Mouse (Mus musculus): ENCODE measurements around the gene Tnfsf9. TPM values are rescaled to one million over a fixed set of nuclear protein-coding genes. Genes with fewer than 3 reads are reported as not detected.

Tnfsf9 gene
- polyA plus RNA-seq, 1 experiment from 2014 or later: 5.6 TPM

DNA sequence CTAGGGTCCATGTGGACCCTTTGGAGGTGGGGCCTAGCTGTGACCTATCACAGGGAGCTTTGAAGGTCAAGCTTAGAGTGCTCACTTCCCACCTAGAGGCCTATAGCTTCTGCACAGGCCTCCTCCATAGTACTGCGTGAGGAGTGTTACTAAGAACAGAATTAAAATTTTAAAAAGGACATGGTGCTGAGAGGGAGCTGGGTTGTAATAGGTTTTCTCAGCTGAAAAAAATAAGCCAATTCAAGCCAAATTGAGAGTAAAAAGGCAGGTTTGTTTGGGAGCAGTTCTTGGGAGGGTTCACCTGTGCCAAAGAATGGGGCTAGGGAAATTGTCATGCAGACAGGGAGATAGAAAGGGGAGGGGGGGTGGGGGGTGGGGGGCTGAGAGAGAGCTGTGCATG lies 40.0 kb downstream of the Tnfsf9 start:
- Histone ChIP-seq H3K27ac (replicated peaks; ENCODE audit: low read depth, low read length) (no peak overlapping the region), H3K9me3 (replicated peaks; ENCODE audit: control insufficient read depth, low read length) (no peaks in the 10 kb centered on the region), H3K4me3 (ENCODE audit: low read depth, low read length) (no peak overlapping the region), H3K36me3 (replicated peaks; ENCODE audit: control insufficient read depth, insufficient read depth, low read depth, low read length) (no peaks in the 10 kb centered on the region), H3K4me2 (ENCODE audit: low read depth, low read length) (no peak overlapping the region), H3K4me1 (ENCODE audit: control insufficient read depth, insufficient read depth, low read length) (no peaks in the 10 kb centered on the region), H3K9ac (replicated peaks; ENCODE audit: low read length) (no peak overlapping the region), H3K27me3 (ENCODE audit: control insufficient read depth, insufficient read depth, low read length) (peaks cover 23% of the 10 kb centered on the region)
- DNase-seq (ENCODE audit: low spot score) (no peak), ATAC-seq (replicated peaks; ENCODE audit: insufficient number of reproducible peaks, low FRiP score, low TSS enrichment, low read depth) (no peak)
- 68% methylated on average over 1 of the region's 1 CpGs for WGBS

- no peaks in the 10 kb centered on the region for H3K4me1 ChIP-seq (ENCODE audit: control insufficient read depth, insufficient read depth, low read length)
- H3K36me3 ChIP-seq (replicated peaks; ENCODE audit: control insufficient read depth, insufficient read depth, low read depth, low read length): no peaks in the 10 kb centered on the region
- no peak overlapping the region for H3K4me3 ChIP-seq (ENCODE audit: low read depth, low read length)
- no peak for DNase-seq (ENCODE audit: low spot score)
- peaks cover 29% of the 10 kb centered on the region for H3K27me3 ChIP-seq (ENCODE audit: control insufficient read depth, insufficient read depth, low read length)
- no peak overlapping the region for H3K4me2 ChIP-seq (ENCODE audit: low read depth, low read length)
- WGBS: 63% methylated on average over 4 of the region's 4 CpGs
- no peak for ATAC-seq (replicated peaks; ENCODE audit: insufficient number of reproducible peaks, low FRiP score, low TSS enrichment, low read depth)
- H3K27ac ChIP-seq (replicated peaks; ENCODE audit: low read depth, low read length): no peak overlapping the region
- H3K9me3 ChIP-seq (replicated peaks; ENCODE audit: control insufficient read depth, low read length): no peaks in the 10 kb centered on the region
- H3K9ac ChIP-seq (replicated peaks; ENCODE audit: low read length): no peak overlapping the region
Measured at GRCm38 (mm10) chr17:57148343-57148742, 43.2 kb downstream of the Tnfsf9 start.

DNA sequence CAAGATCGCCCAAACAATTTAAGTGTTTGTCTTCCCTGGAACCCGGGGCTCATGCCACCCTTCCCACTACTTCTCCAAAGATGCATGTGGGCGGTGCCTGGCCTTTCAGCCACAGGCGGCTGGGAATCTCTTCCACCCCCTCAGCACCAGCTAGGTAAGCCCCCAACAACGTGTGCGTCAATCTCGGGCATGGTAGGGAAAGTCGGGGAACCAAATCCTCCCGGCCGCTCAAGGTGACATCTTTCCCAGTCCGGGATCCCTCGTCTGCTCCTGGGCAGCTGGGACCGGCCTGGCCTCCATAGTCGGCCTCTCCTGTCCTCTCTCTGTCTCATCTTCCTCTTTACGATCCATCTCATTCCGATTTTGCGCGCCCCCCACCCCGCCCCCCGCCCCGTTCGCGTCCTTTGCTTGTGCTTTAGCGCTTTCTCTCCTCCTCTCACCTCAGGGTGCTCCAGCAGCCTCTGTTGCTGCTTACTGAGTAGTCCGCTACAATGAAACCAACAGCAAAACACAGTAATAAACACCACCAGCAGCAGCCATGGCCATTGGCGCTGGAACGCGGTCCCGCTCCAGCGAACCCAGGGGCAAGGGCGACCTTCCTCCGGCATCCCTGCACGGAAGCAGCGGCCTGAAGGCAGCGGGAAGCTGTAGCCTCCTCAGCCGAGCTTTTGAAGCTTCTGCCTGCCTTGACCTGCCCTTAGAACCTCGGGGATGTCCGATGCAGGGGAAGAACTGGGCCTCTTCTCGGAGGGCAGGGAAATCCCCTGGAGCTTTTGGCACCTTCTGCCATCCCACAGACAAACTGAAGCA lies 44.1 kb downstream of the Tnfsf9 start, which contains the start of gene Cd70:
Cd70 (minus strand) TSS at position 784 of the 810 bp plus-strand sequence.
- Histone ChIP-seq H3K27me3 (ENCODE audit: control insufficient read depth, insufficient read depth, low read length) (peaks cover 29% of the 10 kb centered on the region), H3K4me3 (ENCODE audit: low read depth, low read length) (peak within 1 kb of the TSS; percentile 13), H3K4me1 (ENCODE audit: control insufficient read depth, insufficient read depth, low read length) (no peaks in the 10 kb centered on the region), H3K9me3 (replicated peaks; ENCODE audit: control insufficient read depth, low read length) (no peaks in the 10 kb centered on the region), H3K4me2 (ENCODE audit: low read depth, low read length) (peak within 1 kb of the TSS; percentile 45), H3K9ac (replicated peaks; ENCODE audit: low read length) (peak within 1 kb of the TSS; percentile 26), H3K27ac (replicated peaks; ENCODE audit: low read depth, low read length) (no peak within 1 kb of the TSS), H3K36me3 (replicated peaks; ENCODE audit: control insufficient read depth, insufficient read depth, low read depth, low read length) (no peaks in the 10 kb centered on the region)
- 1% methylated on average over 39 of the region's 39 CpGs for WGBS
- peak; percentile 13 for DNase-seq (ENCODE audit: low spot score)
- ATAC-seq (replicated peaks; ENCODE audit: insufficient number of reproducible peaks, low FRiP score, low TSS enrichment, low read depth): no peak

- H3K4me1 ChIP-seq (ENCODE audit: control insufficient read depth, insufficient read depth, low read length): no peaks in the 10 kb centered on the region
- H3K4me2 ChIP-seq (ENCODE audit: low read depth, low read length): no peak overlapping the region
- no peak overlapping the region for H3K4me3 ChIP-seq (ENCODE audit: low read depth, low read length)
- peaks cover 25% of the 10 kb centered on the region for H3K27me3 ChIP-seq (ENCODE audit: control insufficient read depth, insufficient read depth, low read length)
- no peaks in the 10 kb centered on the region for H3K36me3 ChIP-seq (replicated peaks; ENCODE audit: control insufficient read depth, insufficient read depth, low read depth, low read length)
- no peaks in the 10 kb centered on the region for H3K9me3 ChIP-seq (replicated peaks; ENCODE audit: control insufficient read depth, low read length)
- H3K9ac ChIP-seq (replicated peaks; ENCODE audit: low read length): no peak overlapping the region
- 90% methylated on average over 6 of the region's 6 CpGs for WGBS
- DNase-seq (ENCODE audit: low spot score): no peak
- ATAC-seq (replicated peaks; ENCODE audit: insufficient number of reproducible peaks, low FRiP score, low TSS enrichment, low read depth): no peak
- no peak overlapping the region for H3K27ac ChIP-seq (replicated peaks; ENCODE audit: low read depth, low read length)
Measured at GRCm38 (mm10) chr17:57153006-57153405, 47.9 kb downstream of the Tnfsf9 start.

GRCm38 (mm10) chr17:57153787-57154186 lies 48.7 kb downstream of the Tnfsf9 start:
- Histone ChIP-seq H3K36me3 (replicated peaks; ENCODE audit: control insufficient read depth, insufficient read depth, low read depth, low read length) (no peaks in the 10 kb centered on the region), H3K4me3 (ENCODE audit: low read depth, low read length) (no peak overlapping the region), H3K27ac (replicated peaks; ENCODE audit: low read depth, low read length) (no peak overlapping the region), H3K4me1 (ENCODE audit: control insufficient read depth, insufficient read depth, low read length) (no peaks in the 10 kb centered on the region), H3K9me3 (replicated peaks; ENCODE audit: control insufficient read depth, low read length) (no peaks in the 10 kb centered on the region), H3K9ac (replicated peaks; ENCODE audit: low read length) (no peak overlapping the region), H3K27me3 (ENCODE audit: control insufficient read depth, insufficient read depth, low read length) (peaks cover 18% of the 10 kb centered on the region), H3K4me2 (ENCODE audit: low read depth, low read length) (no peak overlapping the region)
- DNase-seq (ENCODE audit: low spot score): no peak
- ATAC-seq (replicated peaks; ENCODE audit: insufficient number of reproducible peaks, low FRiP score, low TSS enrichment, low read depth): no peak
- WGBS: 87% methylated on average over 4 of the region's 4 CpGs

Other genes with a start within 250 kb of the Tnfsf9 start
- gene Acsbg2, start 230.9 kb upstream of the Tnfsf9 start, polyA plus RNA-seq (2014; fragmentation: Nextera tagmentation; extraction: Ambion mirVana): not detected in 2 replicates
- gene 1700061G19Rik, start 229.8 kb upstream of the Tnfsf9 start, polyA plus RNA-seq (2014; fragmentation: Nextera tagmentation; extraction: Ambion mirVana): 0.13 and 0.22 TPM in 2 replicates
- 26.8 and 27.2 TPM in 2 replicates for gene Mllt1, start 169.9 kb upstream of the Tnfsf9 start, polyA plus RNA-seq (2014; fragmentation: Nextera tagmentation; extraction: Ambion mirVana)
- gene Acer1, start 123.2 kb upstream of the Tnfsf9 start, polyA plus RNA-seq (2014; fragmentation: Nextera tagmentation; extraction: Ambion mirVana): not detected in 2 replicates
- 148 and 159 TPM in 2 replicates for gene Clpp, start 115.0 kb upstream of the Tnfsf9 start, polyA plus RNA-seq (2014; fragmentation: Nextera tagmentation; extraction: Ambion mirVana)
- 39.5 and 40.2 TPM in 2 replicates for gene Alkbh7, start 108.0 kb upstream of the Tnfsf9 start, polyA plus RNA-seq (2014; fragmentation: Nextera tagmentation; extraction: Ambion mirVana)
- not detected in 2 replicates for gene Pspn, start 105.3 kb upstream of the Tnfsf9 start, polyA plus RNA-seq (2014; fragmentation: Nextera tagmentation; extraction: Ambion mirVana)
- 70.1 and 71.1 TPM in 2 replicates for gene Gtf2f1, start 94.0 kb upstream of the Tnfsf9 start, polyA plus RNA-seq (2014; fragmentation: Nextera tagmentation; extraction: Ambion mirVana)
- 0.18 TPM in 1 of 2 replicates, not detected in the other for gene Gm17949, start 93.9 kb upstream of the Tnfsf9 start, polyA plus RNA-seq (2014; fragmentation: Nextera tagmentation; extraction: Ambion mirVana)
- 38.7 and 40.0 TPM in 2 replicates for gene Khsrp, start 73.8 kb upstream of the Tnfsf9 start, polyA plus RNA-seq (2014; fragmentation: Nextera tagmentation; extraction: Ambion mirVana)
- gene Slc25a41, start 63.7 kb upstream of the Tnfsf9 start, polyA plus RNA-seq (2014; fragmentation: Nextera tagmentation; extraction: Ambion mirVana): not detected in 2 replicates
- gene Crb3, start 46.2 kb upstream of the Tnfsf9 start, polyA plus RNA-seq (2014; fragmentation: Nextera tagmentation; extraction: Ambion mirVana): 5.1 and 5.3 TPM in 2 replicates
- 7.1 and 7.3 TPM in 2 replicates for gene Slc25a23, start 45.5 kb upstream of the Tnfsf9 start, polyA plus RNA-seq (2014; fragmentation: Nextera tagmentation; extraction: Ambion mirVana)
- gene Dennd1c, start 26.8 kb upstream of the Tnfsf9 start, polyA plus RNA-seq (2014; fragmentation: Nextera tagmentation; extraction: Ambion mirVana): 1.5 and 1.6 TPM in 2 replicates
- gene Tubb4a, start 17.5 kb upstream of the Tnfsf9 start, polyA plus RNA-seq (2014; fragmentation: Nextera tagmentation; extraction: Ambion mirVana): 39.9 and 51.6 TPM in 2 replicates
- gene Cd70, start 44.5 kb downstream of the Tnfsf9 start, polyA plus RNA-seq (2014; fragmentation: Nextera tagmentation; extraction: Ambion mirVana): not detected in 2 replicates
- 0.25 TPM in 1 of 2 replicates, not detected in the other for gene Tnfsf14, start 88.9 kb downstream of the Tnfsf9 start, polyA plus RNA-seq (2014; fragmentation: Nextera tagmentation; extraction: Ambion mirVana)
- gene C3, start 122.8 kb downstream of the Tnfsf9 start, polyA plus RNA-seq (2014; fragmentation: Nextera tagmentation; extraction: Ambion mirVana): 0.35 and 0.46 TPM in 2 replicates
- gene Gpr108, start 143.1 kb downstream of the Tnfsf9 start, polyA plus RNA-seq (2014; fragmentation: Nextera tagmentation; extraction: Ambion mirVana): 26.9 and 27.6 TPM in 2 replicates
- 25.3 and 27.2 TPM in 2 replicates for gene Trip10, start 144.1 kb downstream of the Tnfsf9 start, polyA plus RNA-seq (2014; fragmentation: Nextera tagmentation; extraction: Ambion mirVana)
- gene Vav1, start 173.8 kb downstream of the Tnfsf9 start, polyA plus RNA-seq (2014; fragmentation: Nextera tagmentation; extraction: Ambion mirVana): 2.3 and 2.7 TPM in 2 replicates